Mouse (Mus musculus) lung, embryonic 15.5 days (tissue): ENCODE measurements around the gene Gosr1. TPM values are rescaled to one million over a fixed set of nuclear protein-coding genes. Genes with fewer than 3 reads are reported as not detected.

ENCODE experiments used
- polyA plus RNA-seq: library from polyadenylated mRNA; unstranded; fragments of >200 nt; fragmentation: Nextera tagmentation; extraction: Ambion mirVana; gene quantifications from 2 replicates; pipeline ENCODE4 v1.2.1, GENCODE M21; 2015

Gene Gosr1
- polyA plus RNA-seq, 1 experiment from 2014 or later: 26.6 TPM

Other genes with a start within 250 kb of the Gosr1 start
- 25.9 and 28.3 TPM in 2 replicates for gene Abr, start 141.3 kb downstream of the Gosr1 start, polyA plus RNA-seq
- not detected in 2 replicates for gene Bhlha9, start 91.1 kb downstream of the Gosr1 start, polyA plus RNA-seq
- gene Trarg1, start 83.8 kb downstream of the Gosr1 start, polyA plus RNA-seq: 0.47 and 0.67 TPM in 2 replicates
- gene Cpd, start 83.4 kb upstream of the Gosr1 start, polyA plus RNA-seq: 18.4 and 18.7 TPM in 2 replicates
- 0.14 and 0.24 TPM in 2 replicates for gene Tmigd1, start 138.6 kb upstream of the Gosr1 start, polyA plus RNA-seq
- 179 and 181 TPM in 2 replicates for gene Blmh, start 161.2 kb upstream of the Gosr1 start, polyA plus RNA-seq
- gene Slc6a4, start 235.0 kb upstream of the Gosr1 start, polyA plus RNA-seq: 1.8 and 2.0 TPM in 2 replicates